Mouse (Mus musculus): Measurements from ENCODE around the gene Igfbp7. TPM values are rescaled to one million over a fixed set of nuclear protein-coding genes. Genes with fewer than 3 reads are reported as not detected.

The Igfbp7 gene
- total RNA-seq, 2 experiments from 2014 or later, result 53.8 to 54.4 TPM

DNA sequence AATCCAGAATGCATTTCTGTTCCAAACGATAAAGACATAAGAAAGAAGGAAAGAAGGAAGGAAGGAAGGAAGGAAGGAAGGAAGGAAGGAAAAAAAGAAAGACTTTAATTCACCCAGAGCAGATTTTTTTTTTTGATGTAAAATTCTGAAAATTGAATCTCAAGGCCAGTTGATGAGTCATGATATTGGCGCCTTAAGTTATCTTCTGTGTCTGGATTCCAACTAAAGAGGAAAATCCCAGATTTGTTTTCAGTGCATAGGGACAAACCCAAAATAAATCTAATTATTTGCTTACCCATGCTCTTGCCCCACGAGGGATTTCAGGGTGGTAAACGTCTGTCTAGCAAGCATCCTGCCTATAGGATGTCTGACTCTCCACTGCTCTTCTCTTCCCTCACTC is 46.8 kb downstream of the Igfbp7 start:
- no peak for DNase-seq (ENCODE audit: extremely low spot score in 1 of 2, low spot score in 2 of 2)
- intact Hi-C loops (cut with DNase I), result no loop called here

DNA sequence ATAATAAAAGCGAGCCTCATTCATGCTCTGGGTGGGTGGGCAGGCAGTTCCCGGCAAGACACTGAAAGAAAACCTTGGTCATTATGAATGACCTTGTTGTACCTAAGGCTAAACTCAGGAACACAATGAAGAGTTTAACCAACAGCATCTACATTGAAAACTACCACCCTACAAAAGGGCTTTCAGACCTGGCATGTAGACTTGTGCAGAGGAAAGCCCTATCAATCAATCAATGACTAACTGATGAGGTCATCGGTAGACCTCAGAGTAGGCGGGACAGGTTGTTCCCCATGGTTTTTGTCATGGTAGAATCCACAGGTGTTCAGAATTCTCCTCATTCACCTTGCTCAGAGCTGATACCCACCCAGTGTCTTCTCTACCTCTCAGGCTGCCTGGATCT is 47.9 kb downstream of the Igfbp7 start:
- intact Hi-C loops (cut with DNase I), result loop anchor here (5.0 kb wide), 1 partner anchor 42 kb away; no protein-coding TSS in a partner anchor
- no peak for DNase-seq (ENCODE audit: extremely low spot score in 1 of 2, low spot score in 2 of 2)

DNA sequence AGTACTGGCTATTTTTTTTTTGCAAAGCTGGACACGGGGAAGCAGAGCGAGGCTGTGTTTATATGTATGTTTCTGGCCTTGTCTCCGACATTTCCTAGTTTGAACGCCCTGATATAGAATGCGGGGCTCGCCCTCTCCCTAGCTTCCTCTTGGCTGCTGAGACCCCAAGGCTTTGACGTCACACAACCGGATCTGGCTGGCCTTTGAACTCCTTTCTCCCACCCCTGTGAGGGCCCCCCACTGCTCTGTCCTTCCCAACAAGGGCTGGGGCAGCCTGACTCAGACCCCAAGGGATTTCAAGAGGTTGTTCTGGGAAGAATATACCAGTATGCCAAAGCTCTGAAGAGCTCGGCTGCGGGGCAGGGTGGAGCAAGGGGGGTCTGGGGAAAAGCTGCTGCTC is 49.5 kb downstream of the Igfbp7 start:
- intact Hi-C loops (cut with DNase I), result loop anchor here (5.0 kb wide), 1 partner anchor 44 kb away; no protein-coding TSS in a partner anchor
- DNase-seq (ENCODE audit: extremely low spot score in 1 of 2, low spot score in 2 of 2), result peak in 1 of 2 experiments; percentile 91

DNA sequence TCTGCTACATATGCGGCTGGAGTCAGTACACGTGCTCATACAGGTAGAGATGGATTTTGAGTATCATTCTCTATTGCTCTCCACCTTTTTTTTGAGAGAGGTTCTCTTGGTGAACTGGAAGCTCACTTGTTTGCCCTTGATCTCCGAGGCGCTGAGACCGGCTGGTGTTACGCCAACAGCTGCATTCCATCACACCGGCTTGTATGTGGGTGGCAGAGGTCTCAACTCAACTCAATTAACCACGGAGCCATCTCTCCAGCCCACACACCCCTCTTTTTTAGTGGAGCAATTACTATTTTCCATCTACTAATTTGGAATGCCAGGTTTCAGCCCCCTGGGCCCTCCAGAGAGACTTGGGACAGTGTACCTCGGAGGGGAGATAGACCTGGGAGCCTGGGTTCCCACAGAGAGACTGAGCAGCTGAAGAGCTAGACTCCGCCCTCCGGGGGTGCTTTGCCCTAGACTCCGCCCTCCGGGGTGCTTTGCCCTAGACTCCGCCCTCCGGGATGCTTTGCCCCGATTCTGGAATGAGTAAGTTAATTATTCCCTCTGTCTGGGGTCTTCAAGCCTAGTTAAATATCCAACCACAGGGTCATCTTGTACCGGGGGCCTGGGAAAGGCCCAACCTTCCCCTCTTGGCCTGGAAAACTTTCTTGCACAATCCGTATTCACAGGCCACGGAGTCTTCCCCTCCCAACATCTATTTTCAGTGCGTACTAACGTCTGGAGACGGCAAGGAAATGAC is 50.3 kb downstream of the Igfbp7 start:
- peak in 1 of 2 experiments; percentile 80 for DNase-seq (ENCODE audit: extremely low spot score in 1 of 2, low spot score in 2 of 2)
- intact Hi-C loops (cut with DNase I), result loop anchor here (5.0 kb wide), 1 partner anchor 45 kb away; no protein-coding TSS in a partner anchor

DNA sequence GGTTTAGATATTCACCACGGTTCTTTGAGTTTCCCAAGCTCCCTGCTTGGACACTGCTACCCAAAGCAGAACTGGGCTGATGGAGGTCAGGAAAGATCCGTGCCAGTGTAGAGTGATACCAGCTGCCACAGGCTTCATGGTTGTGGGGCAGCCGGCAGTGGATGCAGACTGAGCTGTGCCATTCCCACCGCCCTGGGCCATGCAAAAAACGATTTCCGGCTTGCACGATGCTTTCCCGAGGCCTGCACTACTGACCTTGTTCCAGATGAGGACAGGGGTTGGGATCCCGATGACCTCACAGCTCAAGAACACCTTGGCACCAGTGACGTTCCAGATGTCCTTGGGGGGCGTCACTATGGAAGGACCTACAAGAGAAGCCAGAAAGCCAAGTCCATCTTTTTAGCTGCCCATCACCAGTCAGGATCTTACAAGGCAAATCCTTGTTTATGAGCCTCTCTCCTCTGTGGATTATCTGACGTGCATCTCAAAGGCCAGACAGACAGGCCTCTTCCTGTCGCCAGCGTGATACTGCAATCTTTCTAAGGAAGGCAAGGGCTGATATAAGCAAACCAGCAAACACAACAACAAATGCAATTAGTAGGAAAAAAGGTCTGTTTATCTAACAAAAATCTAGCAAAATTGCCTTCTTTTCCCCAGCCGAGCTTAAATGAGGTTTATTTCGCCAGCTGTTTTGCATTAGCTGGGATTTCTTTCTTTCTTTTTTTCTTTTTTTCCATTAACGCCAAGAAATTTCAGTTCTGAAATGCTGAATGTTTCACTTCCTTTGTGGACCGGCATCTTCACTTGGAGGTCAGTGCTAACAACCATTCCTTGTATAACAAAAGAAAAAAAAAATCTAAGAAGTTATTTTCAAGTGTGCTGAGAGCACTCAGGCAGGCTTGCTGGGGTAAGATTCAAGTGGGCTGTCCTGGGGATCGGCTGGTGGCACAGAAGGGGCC is 52.3 kb downstream of the Igfbp7 start:
- intact Hi-C loops (cut with DNase I), result loop anchor here (5.0 kb wide), 1 partner anchor 47 kb away; no protein-coding TSS in a partner anchor

DNA sequence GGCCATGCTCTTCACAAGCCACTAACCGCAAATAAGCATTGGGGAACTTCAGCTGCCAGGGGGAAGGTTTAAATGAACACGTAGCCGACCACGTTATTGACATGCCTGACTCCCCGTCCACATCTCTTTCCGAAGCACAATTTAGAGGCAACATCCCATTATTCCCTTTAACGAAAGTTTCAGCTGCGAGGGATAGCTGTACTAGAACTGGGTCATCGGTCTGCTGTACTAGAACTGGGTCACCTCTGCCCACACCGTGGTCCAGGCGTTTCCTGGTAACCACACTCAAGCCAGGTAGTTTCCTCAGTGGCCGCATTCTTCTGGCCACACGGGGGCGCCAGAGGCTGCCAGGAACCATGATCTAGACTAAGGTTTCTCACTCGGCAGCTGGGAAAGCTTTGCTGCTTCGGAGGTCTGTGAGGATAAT is 53.5 kb downstream of the Igfbp7 start:
- intact Hi-C loops (cut with DNase I), result no loop called here
- DNase-seq (ENCODE audit: extremely low spot score in 1 of 2, low spot score in 2 of 2), result peak; percentile 84 to 86

More for the DNA sequence above, 52.3 kb downstream of the Igfbp7 start:
- no peak for DNase-seq (ENCODE audit: extremely low spot score in 1 of 2, low spot score in 2 of 2)

DNA sequence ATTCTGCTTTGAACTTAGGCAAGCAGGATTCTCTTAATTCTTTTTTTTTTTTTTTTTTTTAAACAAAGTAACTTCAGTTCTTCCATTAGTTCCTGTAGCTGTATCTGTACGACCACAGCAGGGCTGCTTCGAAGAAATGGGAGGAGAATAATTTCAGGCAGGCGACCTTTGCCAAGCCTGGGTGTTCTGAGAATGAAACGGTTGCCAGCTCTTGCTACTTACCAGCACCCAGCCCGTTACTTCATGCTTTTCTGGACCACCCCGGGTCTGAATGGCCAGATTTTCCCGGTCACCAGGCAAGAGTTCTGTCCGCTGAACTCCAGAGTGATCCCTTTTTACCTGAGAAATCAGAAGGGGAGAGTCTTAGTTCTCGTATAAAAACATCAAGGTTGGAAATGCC is 56.1 kb downstream of the Igfbp7 start:
- no peak for DNase-seq (ENCODE audit: extremely low spot score in 1 of 2, low spot score in 2 of 2)
- intact Hi-C loops (cut with DNase I), result no loop called here

DNA sequence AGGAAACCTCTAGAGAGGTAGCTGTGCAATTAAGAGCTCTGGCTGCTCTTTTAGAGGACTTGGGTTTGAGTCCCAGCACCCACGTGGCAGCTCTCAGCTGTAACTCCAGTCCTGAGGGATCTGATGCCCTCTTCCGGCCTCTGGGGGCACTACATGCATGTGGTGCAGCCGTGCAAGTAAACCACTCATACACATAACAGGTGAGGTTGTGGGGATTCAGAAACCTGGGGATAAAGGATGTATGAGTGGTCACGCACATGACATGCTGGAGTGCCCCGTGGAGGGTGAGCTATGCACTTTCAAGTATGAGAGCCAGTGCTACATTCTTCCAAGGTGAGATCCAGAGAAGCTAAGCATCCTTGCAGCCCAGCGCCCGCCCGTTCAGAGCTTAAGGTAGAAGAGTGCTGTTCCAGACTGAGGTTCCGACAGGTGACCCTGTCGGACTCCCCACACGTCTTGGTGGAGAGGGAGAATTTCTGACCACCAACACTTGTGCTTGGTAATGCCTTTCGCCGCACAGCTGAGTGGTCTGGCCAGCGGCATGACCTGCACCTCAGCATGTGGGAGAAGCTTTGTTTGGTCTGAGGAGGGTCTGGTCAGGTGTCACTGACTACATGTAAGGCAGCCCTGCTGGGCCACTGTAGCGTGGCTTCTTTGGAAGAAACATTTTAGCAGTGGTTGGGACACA is 57.7 kb downstream of the Igfbp7 start:
- intact Hi-C loops (cut with DNase I), result no loop called here
- DNase-seq (ENCODE audit: extremely low spot score in 1 of 2, low spot score in 2 of 2), result no peak

DNA sequence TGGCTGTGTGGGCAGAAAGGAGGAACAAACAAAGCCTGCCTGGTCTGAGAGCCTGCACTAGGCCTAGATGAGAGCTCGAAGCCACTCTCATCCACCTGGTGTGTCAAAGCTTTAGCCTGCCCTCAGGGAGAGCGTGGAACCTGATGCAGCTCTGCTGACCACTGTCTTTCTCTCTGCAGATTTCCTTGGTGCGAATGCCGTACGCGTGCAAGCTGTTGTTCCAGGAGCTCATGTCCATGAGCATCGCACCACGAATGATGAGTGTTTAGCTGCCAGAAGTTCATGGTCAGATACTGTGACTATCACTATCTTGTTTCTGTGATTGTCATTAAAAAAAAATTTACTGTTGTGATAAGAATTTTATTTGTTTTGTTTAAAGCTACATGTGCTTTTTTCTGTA is 58.9 kb downstream of the Igfbp7 start:
- no peak for DNase-seq (ENCODE audit: extremely low spot score in 1 of 2, low spot score in 2 of 2)
- intact Hi-C loops (cut with DNase I), result no loop called here

DNA sequence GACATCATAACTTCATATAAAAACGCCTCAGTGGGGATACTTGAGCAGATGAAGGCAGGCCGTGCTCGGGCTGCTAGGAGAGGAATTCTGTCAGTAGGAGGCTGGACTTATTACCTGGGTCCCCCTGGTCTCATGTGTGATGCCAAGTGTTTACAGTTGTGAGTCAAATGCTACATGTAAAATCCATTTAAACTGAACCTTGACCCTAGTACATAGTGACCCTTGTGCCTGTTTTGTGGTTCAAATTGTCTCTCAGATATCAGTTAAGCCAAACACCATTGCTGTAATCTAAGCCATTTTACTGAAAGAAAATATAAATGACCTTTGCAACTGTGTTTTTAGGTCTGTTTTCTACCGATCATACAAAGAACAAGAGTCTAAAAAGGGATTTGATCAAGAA is 67.8 kb downstream of the Igfbp7 start:
- intact Hi-C loops (cut with DNase I), result no loop called here
- DNase-seq (ENCODE audit: extremely low spot score in 1 of 2, low spot score in 2 of 2), result no peak

DNA sequence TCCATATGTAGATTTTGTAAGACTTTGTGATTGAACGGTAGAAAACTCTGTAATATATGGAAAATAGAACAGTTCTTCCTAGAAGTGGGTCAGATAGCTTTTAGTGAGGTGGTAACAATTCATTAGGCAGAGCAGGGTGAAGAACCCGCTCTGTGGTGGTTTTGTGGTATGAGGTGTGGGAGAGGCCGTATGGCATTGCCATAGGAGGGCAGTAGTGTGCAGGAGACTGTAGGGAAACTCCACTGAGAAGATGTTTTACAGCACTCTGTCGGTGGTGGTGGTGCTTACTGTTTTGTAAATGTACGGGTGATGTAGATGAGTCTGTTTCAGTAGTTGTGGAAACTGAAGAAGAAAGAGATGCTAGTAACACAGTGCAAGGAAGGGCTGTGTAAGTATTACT is 77.7 kb downstream of the Igfbp7 start:
- intact Hi-C loops (cut with DNase I), result no loop called here
- DNase-seq (ENCODE audit: extremely low spot score in 1 of 2, low spot score in 2 of 2), result no peak

DNA sequence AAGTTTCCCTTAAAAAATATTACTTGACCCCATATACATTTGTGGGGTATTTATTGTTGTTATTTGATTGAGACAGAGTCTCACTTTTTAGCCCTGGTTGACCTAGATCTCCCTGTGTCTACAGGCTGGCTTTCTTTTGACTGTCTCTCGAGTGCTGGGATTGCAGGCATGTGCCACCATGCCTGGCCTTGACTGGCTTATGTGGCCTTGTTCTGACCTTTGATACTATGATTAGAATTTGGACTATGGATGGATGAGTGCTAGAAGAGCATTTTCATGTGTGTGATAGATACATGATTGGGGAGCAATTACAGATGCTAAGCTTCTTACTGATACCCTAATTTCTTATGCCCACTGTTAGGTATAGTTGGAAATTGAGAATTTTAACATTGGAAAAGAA is 82.9 kb downstream of the Igfbp7 start:
- DNase-seq (ENCODE audit: extremely low spot score in 1 of 2, low spot score in 2 of 2), result no peak
- intact Hi-C loops (cut with DNase I), result loop anchor here (10.0 kb wide), 1 partner anchor 330 kb away; no protein-coding TSS in a partner anchor

DNA sequence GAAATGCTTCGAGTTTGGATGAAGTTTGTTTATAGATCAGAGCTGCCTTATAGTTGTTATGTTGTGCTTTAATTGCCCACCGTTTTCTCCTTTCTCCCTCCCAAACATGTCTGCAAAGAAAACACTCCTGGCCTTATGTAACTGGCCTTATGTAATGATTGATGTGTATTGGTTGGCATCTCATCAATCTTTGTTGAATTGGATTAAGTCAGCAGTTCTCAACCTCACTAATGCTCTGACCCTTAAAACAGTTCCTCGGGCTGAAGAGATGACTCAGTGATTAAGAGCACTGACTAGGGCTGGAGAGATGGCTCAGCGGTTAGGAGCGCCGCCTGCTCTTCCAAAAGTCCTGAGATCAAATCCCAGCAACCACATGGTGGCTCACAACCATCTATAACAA is 92.9 kb downstream of the Igfbp7 start:
- DNase-seq (ENCODE audit: extremely low spot score in 1 of 2, low spot score in 2 of 2), result no peak
- intact Hi-C loops (cut with DNase I), result no loop called here

DNA sequence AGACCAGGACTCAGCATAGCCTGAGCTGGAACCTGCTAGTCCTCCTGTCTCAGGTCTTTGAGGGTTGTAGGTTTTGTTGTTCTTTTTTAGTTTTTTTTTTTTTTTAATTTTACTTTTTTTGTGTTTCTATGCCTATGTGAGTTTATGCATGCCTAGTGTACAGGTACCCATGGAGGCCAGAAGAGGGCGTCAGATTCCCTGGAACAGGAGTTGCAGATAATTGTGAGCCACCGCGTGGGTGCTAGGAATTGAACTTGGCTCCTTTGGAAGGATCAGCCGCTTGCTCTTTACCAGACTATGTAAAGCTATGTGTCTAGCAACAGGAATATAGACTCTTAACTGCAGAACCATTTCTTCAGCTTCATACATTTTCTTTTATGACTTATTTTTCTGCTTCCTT is 93.6 kb downstream of the Igfbp7 start:
- intact Hi-C loops (cut with DNase I), result no loop called here
- DNase-seq (ENCODE audit: extremely low spot score in 1 of 2, low spot score in 2 of 2), result no peak

DNA sequence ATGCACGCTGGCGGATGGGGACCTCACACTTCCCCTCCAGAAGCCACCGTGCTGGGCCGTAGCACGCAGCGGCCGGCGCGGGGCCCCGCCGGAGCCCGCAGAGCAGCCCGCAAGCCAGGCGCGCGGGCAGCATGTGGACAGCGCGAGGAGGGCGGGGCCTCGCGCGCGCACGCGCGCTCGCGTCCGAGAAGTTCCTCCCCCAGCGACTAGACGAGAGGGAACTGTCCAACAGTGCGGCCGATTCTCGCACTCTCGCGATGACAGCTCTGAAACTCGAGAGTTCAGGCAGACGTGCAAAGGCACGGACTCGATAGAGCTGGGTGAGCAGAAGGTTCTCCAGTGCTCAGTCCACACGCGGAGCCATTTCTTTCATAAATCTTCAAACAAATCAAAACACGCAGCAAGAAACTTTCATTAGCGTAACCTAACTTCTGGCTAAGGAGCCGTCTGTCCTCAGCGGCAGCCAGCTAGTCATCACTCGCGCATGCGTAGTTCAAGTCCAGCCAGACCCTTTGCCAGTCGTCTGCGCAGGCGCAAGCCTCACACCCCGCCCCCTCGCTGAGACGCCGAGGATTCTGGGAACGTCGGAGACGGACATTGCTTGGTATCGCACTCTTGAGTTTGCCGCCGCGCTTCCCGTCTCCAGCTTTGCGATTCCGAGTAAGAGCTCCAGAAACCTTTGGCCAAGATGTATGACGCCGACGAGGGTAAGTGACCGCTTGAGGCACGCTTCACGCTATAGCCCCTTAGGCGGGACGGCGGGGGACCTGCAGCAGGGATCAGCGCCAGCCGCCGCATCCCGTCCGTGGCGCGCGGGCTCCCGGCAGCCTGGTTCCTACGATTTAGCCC is 97.7 kb downstream of the Igfbp7 start, which contains the start of the genes Noa1 and Polr2b:
TSS of gene Noa1 (minus strand) at position 161 of the 849 bp plus-strand sequence.
TSS of gene Polr2b (plus strand) at position 224 of the 849 bp plus-strand sequence.
- peak; percentile 98 for DNase-seq (ENCODE audit: extremely low spot score in 1 of 2, low spot score in 2 of 2)
- intact Hi-C loops (cut with DNase I), result no loop called here

DNA sequence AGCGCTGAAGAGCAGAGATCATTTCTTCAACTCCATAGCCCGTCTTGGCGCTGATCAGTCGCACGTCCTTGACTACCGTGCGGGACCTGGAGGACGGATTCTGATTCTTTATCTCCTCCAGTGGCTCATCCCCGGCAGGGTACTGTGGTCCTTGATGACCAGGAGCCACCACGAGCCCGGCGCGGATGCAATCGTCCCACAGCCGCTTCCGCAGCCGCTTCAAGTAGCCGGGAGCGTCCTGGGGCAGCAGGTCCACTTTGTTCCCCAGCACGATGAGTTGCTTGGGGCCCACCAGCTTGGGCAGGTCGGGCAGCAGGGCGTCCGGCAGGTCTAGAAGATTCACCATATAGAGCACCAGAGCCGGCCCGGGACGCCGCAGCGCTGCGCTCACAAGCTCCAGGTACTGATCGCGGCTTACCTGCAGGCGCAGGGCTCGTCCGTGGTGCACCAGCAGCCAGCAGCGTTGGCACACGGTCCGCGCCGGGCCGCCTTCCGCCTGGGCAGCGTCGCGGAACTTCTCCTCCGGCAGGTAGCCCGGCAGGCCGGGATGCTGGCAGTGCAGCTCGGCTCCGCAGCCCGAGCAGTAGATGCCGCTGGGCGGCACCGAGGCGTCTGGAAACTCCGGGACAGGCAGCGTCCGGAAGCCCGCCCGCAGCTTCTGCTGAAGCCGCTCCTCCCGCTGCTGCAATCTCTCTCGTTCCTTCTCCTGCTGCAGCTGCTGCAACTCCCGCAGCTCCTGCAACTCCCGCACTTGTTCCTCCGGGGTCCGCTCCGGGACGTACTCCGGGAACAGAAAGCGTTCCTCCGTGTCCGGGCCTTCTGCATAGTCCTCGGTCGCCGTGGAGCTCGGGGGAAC is 98.6 kb downstream of the Igfbp7 start:
- peak; percentile 25 to 65 for DNase-seq (ENCODE audit: extremely low spot score in 1 of 2, low spot score in 2 of 2)
- intact Hi-C loops (cut with DNase I), result no loop called here
